Mouse (Mus musculus): ENCODE measurements around the gene Cish.

- TF ChIP-seq CTCF (IDR thresholded peaks at IDR 0.05; ENCODE audit: control insufficient read depth, insufficient read depth, low read length) (no peak), POLR2A (IDR thresholded peaks at IDR 0.05; ENCODE audit: borderline replicate concordance, control insufficient read depth, low read depth, low read length) (no peak)
Observed at GRCm38 (mm10) chr9:107335046-107335445, 39.2 kb downstream of the Cish start.

Data from bone marrow, adult 2 months (tissue).